Mouse (Mus musculus) lung, postnatal 0 days (tissue): ENCODE results near the gene Smyd1.

Experiments used
- CTCF ChIP-seq: IDR thresholded peaks from 2 replicates; pipeline ENCODE4 v1.5.1; 2016; ENCODE audit warnings: antibody characterized with exemption, mild to moderate bottlenecking
- EP300 ChIP-seq: IDR thresholded peaks from 2 replicates; pipeline ENCODE4 v1.6.1; 2016; ENCODE audit warnings: antibody characterized with exemption, mild to moderate bottlenecking, control low read depth

- TF ChIP-seq CTCF (no peak), EP300 (no peak)
Measured at GRCm38 (mm10) chr6:71295303-71295702, 26.7 kb downstream of the Smyd1 start.
